Mouse (Mus musculus) bone marrow macrophage, adult 2 months (primary cell): ENCODE measurements around the gene Rbm12.

Experiments used
- CTCF ChIP-seq: IDR thresholded peaks from 2 replicates; pipeline ENCODE4 v1.5.1; 2012; ENCODE audit warnings: low read depth, mild to moderate bottlenecking, low read length, moderate library complexity
- POLR2A ChIP-seq: IDR thresholded peaks from 2 replicates; pipeline ENCODE4 v1.6.1; 2012; ENCODE audit warnings: mild to moderate bottlenecking, low read depth, low read length, borderline replicate concordance

DNA sequence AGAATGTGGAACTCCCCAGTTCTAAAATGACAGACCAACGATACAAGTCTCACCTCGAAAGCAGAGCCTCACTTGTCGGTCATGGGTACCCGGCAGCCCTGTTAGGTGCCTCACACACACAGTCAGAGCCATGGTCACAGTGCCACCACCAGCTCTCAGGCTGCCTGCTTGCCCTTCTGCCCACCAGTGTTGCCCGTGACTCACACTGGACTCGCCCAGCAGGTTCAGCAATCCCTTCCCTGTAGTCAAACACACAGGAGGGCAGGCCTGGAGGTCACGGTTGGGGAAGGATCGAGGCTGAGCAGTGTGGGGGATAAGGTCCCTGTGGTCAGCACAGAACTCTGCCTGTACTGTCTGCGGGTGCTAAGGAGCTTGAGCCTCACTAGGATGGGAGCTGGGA is 59.0 kb downstream of the Rbm12 start, which contains the start of gene Fer1l4:
- no peak for TF ChIP-seq POLR2A
- TF ChIP-seq CTCF: no peak
